Mouse (Mus musculus) limb, embryonic 14.5 days (tissue): ENCODE results near the gene Pappa2. TPM values are rescaled to one million over a fixed set of nuclear protein-coding genes. Genes with fewer than 3 reads are reported as not detected.

Experiments
- ATAC-seq: fragments of 200-750 bp; cut with Nextera tagmentation; 2 replicates; pipeline ENCODE4 v1.8.0; 2017; ENCODE audit warnings: low read depth, moderate number of reproducible peaks, moderate TSS enrichment; ENCODE audit not compliant: low FRiP score
- DNase-seq: peaks from one replicate; pipeline ENCODE4 v3.0.0-alpha.2; 2015; ENCODE audit warnings: low spot score
- H3K27ac ChIP-seq: fragments of 300-500 bp; sonication (generic); replicated peaks from 2 replicates; pipeline ENCODE4 v1.5.1; 2014; ENCODE audit warnings: low read depth, mild to moderate bottlenecking, low read length, moderate library complexity, mixed read lengths
- H3K27me3 ChIP-seq: fragments of 300-500 bp; sonication (generic); 2 replicates; pipeline ENCODE4 v1.6.1; 2014; ENCODE audit warnings: low read length, mixed read lengths; ENCODE audit not compliant: control insufficient read depth, insufficient read depth
- H3K36me3 ChIP-seq: fragments of 300-500 bp; sonication (generic); 2 replicates; pipeline ENCODE4 v1.6.1; 2014; ENCODE audit warnings: mild to moderate bottlenecking, low read length, moderate library complexity, mixed read lengths; ENCODE audit not compliant: control insufficient read depth, insufficient read depth
- H3K4me1 ChIP-seq: fragments of 300-500 bp; sonication (generic); 2 replicates; pipeline ENCODE4 v1.6.1; 2014; ENCODE audit warnings: antibody characterized with exemption, low read length, mixed read lengths; ENCODE audit not compliant: control insufficient read depth, insufficient read depth
- H3K4me2 ChIP-seq: fragments of 300-500 bp; sonication (generic); replicated peaks from 2 replicates; pipeline ENCODE4 v1.6.1; 2014; ENCODE audit warnings: low read depth, mild to moderate bottlenecking, low read length, moderate library complexity; ENCODE audit not compliant: severe bottlenecking
- H3K4me3 ChIP-seq: fragments of 300-500 bp; sonication (generic); replicated peaks from 2 replicates; pipeline ENCODE4 v1.5.1; 2014; ENCODE audit warnings: low read length
- H3K9ac ChIP-seq: fragments of 300-500 bp; sonication (generic); 2 replicates; pipeline ENCODE4 v1.6.1; 2014; ENCODE audit warnings: mild to moderate bottlenecking, low read depth, low read length, moderate library complexity; ENCODE audit not compliant: severe bottlenecking
- H3K9me3 ChIP-seq: fragments of 300-500 bp; sonication (generic); 2 replicates; pipeline ENCODE4 v1.6.1; 2016; ENCODE audit warnings: low read length; ENCODE audit not compliant: control insufficient read depth
- POLR2A ChIP-seq: fragments of 200-500 bp; IDR thresholded peaks from 2 replicates; pipeline ENCODE4 v1.8.0; 2012; ENCODE audit warnings: inconsistent platforms, mild to moderate bottlenecking, moderate library complexity, borderline replicate concordance; ENCODE audit not compliant: insufficient read depth, insufficient read length; ENCODE audit errors: extremely low read depth
- WGBS: fragments of 180-500 bp; shearing (Covaris S2); extraction: QIAGEN DNeasy Blood & Tissue Kit; methylation state at CpG from one replicate; pipeline ENCODE4 v1.1.7; 2014; 5-methylcytosine and 5-hydroxymethylcytosine counted together
- polyA plus RNA-seq, 2 experiments: library from polyadenylated mRNA; depleted of rRNA in 1 of 2; stranded (reverse) in 1 of 2; unstranded in 1 of 2; fragments of >200 nt; fragmentation: Nextera tagmentation in 1 of 2; extraction: Ambion mirVana in 1 of 2; gene quantifications; 2 replicates each; pipeline versions ENCODE4 v1.2.1 to v1.2.3; 2012 to 2014

Gene Pappa2
- polyA plus RNA-seq, 2 experiments = 3.8 to 5.2 TPM

DNA sequence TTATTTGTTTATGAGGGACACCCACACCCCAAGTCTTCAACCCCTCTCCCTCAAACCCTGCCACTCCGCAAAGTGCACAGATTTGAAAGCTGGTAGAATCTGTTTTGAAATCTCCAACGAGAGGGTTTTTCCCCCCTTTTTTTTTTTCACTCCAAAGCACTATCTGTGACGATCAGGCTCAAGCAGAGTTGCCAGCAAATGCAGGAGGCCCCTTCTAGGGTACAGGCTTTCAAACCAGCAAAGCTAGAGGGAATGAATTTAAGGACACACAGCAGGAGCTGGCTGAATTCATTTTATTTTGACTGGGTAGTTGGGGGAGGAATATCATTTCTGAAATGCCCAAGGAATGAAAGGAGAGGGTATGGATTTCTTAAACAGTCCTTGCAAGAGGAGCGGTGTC lies 19.3 kb downstream of the Pappa2 start:
- WGBS = 25% methylated on average over 4 of the region's 4 CpGs
- Histone ChIP-seq H3K4me3 (no peak overlapping the region), H3K36me3 (no peaks in the 10 kb centered on the region), H3K4me1 (peaks cover 10% of the 10 kb centered on the region), H3K27me3 (no peaks in the 10 kb centered on the region), H3K9ac (no peak overlapping the region), H3K9me3 (no peaks in the 10 kb centered on the region), H3K4me2 (peak overlapping the region; percentile 39), H3K27ac (no peak overlapping the region)
- ATAC-seq = no peak
- TF ChIP-seq POLR2A = no peak
- peak; percentile 35 for DNase-seq

- no peak overlapping the region for H3K4me3 ChIP-seq
- H3K27me3 ChIP-seq = no peaks in the 10 kb centered on the region
- no peak overlapping the region for H3K27ac ChIP-seq
- H3K4me2 ChIP-seq = peak overlapping the region; percentile 39
- TF ChIP-seq POLR2A = no peak
- no peaks in the 10 kb centered on the region for H3K9me3 ChIP-seq
- H3K36me3 ChIP-seq = no peaks in the 10 kb centered on the region
- WGBS = 23% methylated on average over 8 of the region's 8 CpGs
- DNase-seq = no peak
- 0 out of 2 replicates have a peak overlapping the region, but pooled peaks have one; percentile 8 for H3K9ac ChIP-seq
- no peak for ATAC-seq
- peaks cover 10% of the 10 kb centered on the region for H3K4me1 ChIP-seq
These were observed 19.7 kb downstream of the Pappa2 start for GRCm38 (mm10) chr1:158960549-158960948.

GRCm38 (mm10) chr1:158956361-158956760 lies 23.9 kb downstream of the Pappa2 start:
- ATAC-seq = no peak
- WGBS = 87% methylated on average over 7 of the region's 7 CpGs
- no peak for DNase-seq
- no peak overlapping the region for H3K4me2 ChIP-seq
- no peaks in the 10 kb centered on the region for H3K27me3 ChIP-seq
- no peak overlapping the region for H3K9ac ChIP-seq
- H3K4me1 ChIP-seq = peaks cover 5% of the 10 kb centered on the region; the same call in 1 of the 2 replicates
- no peaks in the 10 kb centered on the region for H3K9me3 ChIP-seq
- no peak for TF ChIP-seq POLR2A
- no peaks in the 10 kb centered on the region for H3K36me3 ChIP-seq
- H3K4me3 ChIP-seq = no peak overlapping the region
- no peak overlapping the region for H3K27ac ChIP-seq

- WGBS = 81% methylated on average over 6 of the region's 6 CpGs
- Histone ChIP-seq H3K9ac (no peak overlapping the region), H3K9me3 (no peaks in the 10 kb centered on the region), H3K4me2 (no peak overlapping the region), H3K27me3 (no peaks in the 10 kb centered on the region), H3K4me3 (no peak overlapping the region), H3K4me1 (no peaks in the 10 kb centered on the region; the same call in 1 of the 2 replicates), H3K27ac (no peak overlapping the region), H3K36me3 (no peaks in the 10 kb centered on the region)
- ATAC-seq = no peak
- TF ChIP-seq POLR2A = no peak
- DNase-seq = no peak
These were observed 25.5 kb downstream of the Pappa2 start for GRCm38 (mm10) chr1:158954785-158955184.

- H3K4me3 ChIP-seq = no peak overlapping the region
- H3K9me3 ChIP-seq = no peaks in the 10 kb centered on the region
- 41% methylated on average over 6 of the region's 6 CpGs for WGBS
- peak; percentile 85 for ATAC-seq
- no peaks in the 10 kb centered on the region; the same call in 1 of the 2 replicates for H3K4me1 ChIP-seq
- no peaks in the 10 kb centered on the region for H3K36me3 ChIP-seq
- H3K27ac ChIP-seq = no peak overlapping the region
- peak; percentile 76 for DNase-seq
- H3K4me2 ChIP-seq = no peak overlapping the region
- H3K9ac ChIP-seq = no peak overlapping the region
- no peak for TF ChIP-seq POLR2A
- no peaks in the 10 kb centered on the region for H3K27me3 ChIP-seq
These were observed 26.6 kb downstream of the Pappa2 start for GRCm38 (mm10) chr1:158953479-158954207.
